Mouse (Mus musculus) telencephalon, adult 2 months (tissue): ENCODE results near the gene Prkd1.
"Not testable (repeated sequence)": the region's sequence is repeated elsewhere in the genome, so short reads cannot be mapped to it uniquely, and the experiment has no call there.

Experiments
- DNase-seq: peaks from one replicate; pipeline ENCODE4 v3.0.0-alpha.2; 2011; ENCODE audit warnings: low read depth, low spot score

Prkd1 gene

GRCm38 (mm10) chr12:50648671-50649541 lies at the start of gene Prkd1:
TSS of gene Prkd1 (minus strand) at chr12:50649098.
- DNase-seq, result no peak

DNA sequence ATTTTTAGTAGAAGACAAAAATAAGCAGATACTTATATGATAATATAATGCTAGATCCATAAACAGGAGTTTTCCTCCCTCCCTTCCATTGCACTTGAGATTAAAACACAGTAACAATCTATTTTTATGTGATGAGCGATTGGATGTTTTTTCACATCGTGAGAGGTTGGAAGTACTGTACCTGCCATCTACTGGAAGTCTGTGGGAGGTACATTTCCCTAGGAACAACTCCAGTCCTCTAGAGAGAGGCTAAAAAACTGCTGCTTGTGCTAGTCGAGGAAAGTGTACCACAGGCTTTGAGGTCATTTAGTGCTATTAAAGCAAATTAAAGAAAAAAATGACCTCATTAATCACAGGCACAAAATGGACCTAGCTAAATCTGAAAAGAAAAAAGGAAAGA lies 48.6 kb upstream of the Prkd1 start:
- DNase-seq, result peak; percentile 45

DNA sequence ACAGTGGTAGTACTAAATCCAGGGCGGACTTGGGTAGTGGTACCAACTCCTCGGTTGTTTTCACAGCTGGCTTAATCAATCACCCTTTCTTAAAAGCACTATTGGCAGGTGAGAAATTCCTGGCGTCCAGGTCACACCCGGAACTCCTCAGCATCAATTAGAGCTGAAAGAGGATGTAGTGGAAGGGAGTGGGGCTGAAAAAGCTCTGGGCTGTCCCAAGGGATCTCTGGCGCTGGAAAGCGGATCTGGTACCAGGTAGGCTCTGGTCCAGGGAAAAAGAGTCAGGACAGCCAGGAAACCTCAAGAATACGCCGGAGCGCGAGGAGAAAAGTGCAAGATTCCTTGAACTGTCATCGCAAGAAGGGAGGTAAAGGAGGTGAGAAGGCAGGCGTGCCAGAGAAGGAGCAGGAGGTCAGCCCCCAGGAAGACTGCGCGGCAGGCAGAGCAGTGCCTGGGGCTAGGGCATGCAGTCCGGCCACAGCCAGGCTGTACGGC lies 675 bp downstream of the Prkd1 start:
- DNase-seq, result no peak

DNA sequence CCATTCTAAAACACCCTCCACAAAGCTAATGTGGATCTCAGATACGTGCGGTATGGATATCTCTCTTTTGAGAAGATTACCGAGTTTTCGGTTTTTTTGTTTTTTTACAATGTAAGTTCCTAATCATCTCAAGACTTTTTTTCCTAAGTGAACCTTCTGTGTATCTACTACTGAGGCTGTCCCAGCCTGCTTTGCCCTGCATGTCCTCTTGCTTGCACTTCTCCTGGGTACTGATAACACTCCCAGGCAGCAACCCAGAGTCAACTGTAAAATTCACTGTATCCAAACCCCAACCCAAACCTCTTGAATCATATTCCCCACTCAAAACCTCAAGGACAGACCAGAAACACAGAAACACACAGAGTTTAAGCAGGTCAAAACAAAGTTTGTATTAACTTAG lies 2.0 kb downstream of the Prkd1 start:
- no peak for DNase-seq

DNA sequence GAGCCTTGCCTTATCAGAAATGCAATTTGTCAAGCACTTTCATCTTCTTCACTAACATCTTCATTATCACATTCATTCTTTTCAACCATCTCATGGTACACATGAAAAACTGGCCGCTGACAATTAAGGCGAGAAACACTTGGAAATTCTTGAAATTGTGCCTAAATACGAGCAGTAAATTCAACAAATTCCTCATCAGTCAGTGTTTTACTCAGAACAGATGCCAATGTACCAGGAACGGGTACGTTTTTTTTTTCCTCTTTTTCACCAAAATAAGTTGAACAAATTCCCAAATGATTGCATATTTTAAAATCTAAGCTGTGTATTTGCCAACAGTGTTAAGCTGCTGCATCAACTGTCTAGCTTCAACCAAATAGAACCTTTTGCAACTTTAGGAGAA lies 6.2 kb downstream of the Prkd1 start:
- DNase-seq, result no peak

- no peak for DNase-seq
These were observed 8.7 kb downstream of the Prkd1 start for GRCm38 (mm10) chr12:50640171-50640570.

DNA sequence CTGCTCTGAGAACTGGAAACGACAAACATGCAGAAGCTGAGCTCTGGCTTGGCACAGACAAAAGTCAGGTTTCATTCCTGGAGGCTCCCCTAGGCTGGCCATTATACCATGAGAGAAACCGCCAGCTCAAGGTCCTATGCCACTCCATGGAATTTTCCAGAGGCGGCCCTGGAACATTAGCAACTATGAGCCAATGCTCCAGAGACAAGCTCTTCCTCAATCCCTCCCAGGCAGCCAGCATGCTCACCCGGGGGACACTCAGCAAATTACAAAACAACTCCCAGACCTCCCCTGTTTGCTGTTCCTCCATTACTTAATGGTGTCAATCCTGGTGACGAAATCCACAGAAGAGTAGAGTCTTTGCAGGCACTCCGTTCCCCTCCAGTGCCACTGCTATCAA lies 14.5 kb downstream of the Prkd1 start:
- no peak for DNase-seq

DNA sequence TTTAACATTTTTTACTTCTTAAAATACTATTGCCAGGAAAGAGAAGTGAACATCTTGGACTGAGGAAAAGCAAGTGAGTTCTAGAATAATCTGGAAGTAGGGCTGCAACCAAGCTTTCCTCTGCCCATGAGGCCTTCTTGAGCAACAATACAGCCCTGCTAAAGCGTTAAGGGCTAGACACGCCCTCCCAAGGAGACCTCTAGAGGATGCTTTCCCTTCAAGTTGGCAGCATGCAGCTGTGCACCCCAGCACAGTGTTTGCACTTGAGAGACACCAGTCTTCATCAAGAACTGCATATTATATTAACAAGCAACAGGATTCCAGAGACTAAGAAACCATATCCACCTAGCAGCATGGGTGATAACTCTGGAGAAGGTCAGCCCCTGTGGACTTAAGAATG lies 22.8 kb downstream of the Prkd1 start:
- not testable (repeated sequence) for DNase-seq

DNA sequence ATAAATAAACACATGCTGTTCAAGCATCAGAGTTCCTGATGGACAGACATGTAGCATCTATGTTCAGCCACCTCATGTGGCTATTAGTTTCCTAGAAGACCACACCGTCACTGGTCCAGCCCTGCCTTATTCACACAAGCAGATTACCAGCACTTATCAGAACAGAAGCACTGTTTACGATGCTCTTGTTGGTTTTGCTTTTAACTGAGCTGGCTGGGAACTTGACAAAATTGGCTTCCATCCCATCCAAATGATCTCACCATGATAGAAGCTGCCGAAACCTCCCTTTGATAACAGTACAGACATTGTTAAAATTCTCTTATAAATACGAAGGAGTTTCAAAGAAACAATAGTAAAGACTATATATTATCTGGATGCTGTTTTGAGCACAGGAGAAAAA lies 24.7 kb downstream of the Prkd1 start:
- no peak for DNase-seq

GRCm38 (mm10) chr12:50615852-50616251 lies 33.0 kb downstream of the Prkd1 start:
- no peak for DNase-seq

DNA sequence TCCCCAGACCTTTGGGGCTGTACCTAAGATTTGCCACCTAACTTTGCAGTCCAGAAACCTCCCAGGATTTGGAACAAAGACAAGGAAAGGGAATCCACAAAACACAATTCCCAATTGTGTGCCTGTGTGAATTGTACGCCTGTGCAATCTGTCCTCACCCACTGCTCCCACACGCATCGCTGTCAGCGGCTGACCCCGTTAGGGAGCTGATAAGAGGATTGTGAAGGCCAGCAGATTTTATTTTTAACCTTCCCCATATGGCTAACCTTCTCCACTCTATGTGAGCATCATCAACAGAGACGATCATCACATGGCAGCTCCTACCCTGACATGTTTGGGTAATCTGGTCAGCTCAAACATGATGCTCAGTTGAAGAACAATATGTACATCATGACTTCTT lies 34.6 kb downstream of the Prkd1 start:
- no peak for DNase-seq

- DNase-seq, result no peak
These were observed 42.0 kb downstream of the Prkd1 start for GRCm38 (mm10) chr12:50606703-50607500.

DNA sequence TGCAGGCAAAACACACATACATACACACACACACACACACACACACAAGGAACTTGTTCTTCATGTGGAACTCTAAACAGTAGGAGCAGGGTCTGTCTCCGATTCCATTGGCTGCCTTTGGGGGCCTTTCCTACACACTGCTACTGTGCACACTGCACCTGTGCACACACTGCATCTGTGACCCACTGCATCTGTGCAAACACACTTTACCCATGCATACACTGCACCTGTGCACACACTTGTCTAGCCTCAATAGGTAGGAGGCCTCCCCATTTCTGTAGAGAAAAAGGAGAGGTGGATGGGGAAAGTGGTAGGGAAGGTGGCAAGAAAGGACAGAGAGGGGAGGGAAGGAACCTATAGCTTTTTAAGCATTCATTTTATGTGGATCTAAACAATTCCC lies 49.5 kb downstream of the Prkd1 start:
- DNase-seq, result no peak

- DNase-seq, result peak; percentile 40
These were observed 50.6 kb downstream of the Prkd1 start for GRCm38 (mm10) chr12:50598053-50598988.

- DNase-seq, result no peak
These were observed 51.4 kb downstream of the Prkd1 start for GRCm38 (mm10) chr12:50597467-50597866.

- no peak for DNase-seq
These were observed 53.1 kb downstream of the Prkd1 start for GRCm38 (mm10) chr12:50595777-50596176.

DNA sequence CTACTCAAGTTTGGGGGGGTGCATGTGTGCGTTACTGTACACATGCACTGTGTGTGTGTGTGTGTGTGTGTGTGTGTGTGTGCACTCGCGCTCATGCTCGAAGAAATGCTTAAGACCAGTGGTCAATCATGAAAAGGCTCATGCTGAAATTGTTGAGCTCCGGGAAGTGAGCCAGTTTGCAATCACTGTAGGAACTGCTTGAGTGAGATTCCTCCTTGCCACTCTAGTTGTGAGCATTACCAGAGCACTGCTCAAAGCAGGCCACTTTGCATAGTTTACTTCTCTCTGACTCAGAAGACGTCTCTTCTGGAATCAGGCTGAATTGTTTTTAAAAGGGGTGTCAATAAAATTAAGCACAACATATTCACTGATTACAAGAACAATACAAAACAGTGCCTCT lies 54.4 kb downstream of the Prkd1 start:
- DNase-seq, result no peak

- DNase-seq, result no peak
These were observed 55.4 kb downstream of the Prkd1 start for GRCm38 (mm10) chr12:50593481-50593880.

DNA sequence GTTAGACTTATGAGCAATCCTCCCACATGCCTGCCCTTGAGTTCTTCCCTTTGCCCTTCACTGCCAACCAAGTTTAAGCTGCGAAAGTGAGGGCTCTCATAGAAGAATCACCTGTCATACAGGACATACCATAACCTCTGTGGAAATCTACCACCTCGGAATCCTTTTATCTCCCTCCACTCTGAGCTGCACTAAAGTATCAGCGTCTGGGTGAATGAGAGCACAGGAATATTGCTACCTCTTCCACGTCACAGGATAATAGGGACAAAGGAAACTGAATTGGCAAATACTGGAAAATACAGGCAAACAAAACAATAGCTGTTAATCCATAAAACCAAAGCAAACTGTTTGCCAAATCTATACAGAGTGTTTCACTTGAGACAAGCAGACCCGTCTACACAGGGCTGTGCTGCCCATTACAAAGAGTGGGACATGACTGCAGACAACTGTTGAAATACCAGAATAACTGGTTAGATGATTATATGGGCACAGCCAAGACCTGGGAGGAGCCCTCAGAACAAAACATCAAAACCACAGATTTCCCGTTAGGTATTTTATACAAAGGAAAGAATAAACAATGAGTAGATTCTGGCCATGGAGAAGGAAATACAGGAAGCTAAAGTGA lies 60.6 kb downstream of the Prkd1 start:
- DNase-seq, result no peak

GRCm38 (mm10) chr12:50565198-50565597 lies 83.7 kb downstream of the Prkd1 start:
- DNase-seq, result no peak

DNA sequence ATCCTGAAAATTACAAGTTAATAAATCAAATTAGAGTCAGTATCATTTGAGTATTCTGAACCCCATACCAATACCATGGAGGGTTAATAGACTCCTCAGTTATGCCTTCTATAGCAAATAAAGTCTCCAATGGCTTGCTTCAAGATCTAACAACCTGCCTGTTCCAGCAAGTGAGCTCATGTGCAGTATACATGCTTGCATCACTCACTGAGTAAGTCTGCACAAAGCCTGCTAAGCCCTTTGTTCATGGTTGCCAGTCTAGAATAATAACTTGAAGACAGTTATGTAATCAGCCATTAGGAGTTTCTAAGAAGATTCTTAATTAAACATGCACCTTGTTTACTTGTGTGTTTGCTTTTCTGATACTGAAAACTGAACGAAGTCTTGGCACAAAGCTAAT lies 88.4 kb downstream of the Prkd1 start:
- no peak for DNase-seq
